Mouse (Mus musculus) stomach, postnatal 0 days (tissue): ENCODE measurements around the gene Notch1. TPM values are rescaled to one million over a fixed set of nuclear protein-coding genes. Genes with fewer than 3 reads are reported as not detected.

Experiments used
- ATAC-seq: fragments of 200-750 bp; cut with Nextera tagmentation; 2 replicates; pipeline ENCODE4 v1.8.0; 2017; ENCODE audit not compliant: low FRiP score, low TSS enrichment
- DNase-seq: peaks from one replicate; pipeline ENCODE4 v3.0.0-alpha.2; 2016; ENCODE audit warnings: low spot score
- H3K27ac ChIP-seq: fragments of 300-500 bp; sonication (generic); replicated peaks from 2 replicates; pipeline ENCODE4 v1.5.1; 2014; ENCODE audit warnings: mild to moderate bottlenecking, control low read depth
- H3K27me3 ChIP-seq: fragments of 300-500 bp; sonication (generic); 2 replicates; pipeline ENCODE4 v1.6.1; 2014; ENCODE audit warnings: low read length; ENCODE audit not compliant: control insufficient read depth, insufficient read depth
- H3K36me3 ChIP-seq: fragments of 300-500 bp; sonication (generic); 2 replicates; pipeline ENCODE4 v1.6.1; 2014; ENCODE audit warnings: low read length, mixed read lengths; ENCODE audit not compliant: control insufficient read depth, insufficient read depth
- H3K4me1 ChIP-seq: fragments of 300-500 bp; sonication (generic); replicated peaks from 2 replicates; pipeline ENCODE4 v1.6.1; 2014; ENCODE audit warnings: antibody characterized with exemption; ENCODE audit not compliant: control insufficient read depth, insufficient read depth
- H3K4me2 ChIP-seq: fragments of 300-500 bp; sonication (generic); replicated peaks from 2 replicates; pipeline ENCODE4 v1.6.1; 2014; ENCODE audit warnings: low read depth, mild to moderate bottlenecking, control low read depth, moderate library complexity
- H3K4me3 ChIP-seq: fragments of 300-500 bp; sonication (generic); 2 replicates; pipeline ENCODE4 v1.5.1; 2014; ENCODE audit warnings: low read depth, low read length, control low read depth
- H3K9ac ChIP-seq: fragments of 300-500 bp; sonication (generic); 2 replicates; pipeline ENCODE4 v1.6.1; 2014; ENCODE audit warnings: mild to moderate bottlenecking, low read length, control low read depth, mixed read lengths
- H3K9me3 ChIP-seq: fragments of 300-500 bp; sonication (generic); 2 replicates; pipeline ENCODE4 v1.6.1; 2016; ENCODE audit warnings: low read length; ENCODE audit not compliant: control insufficient read depth
- CTCF ChIP-seq: IDR thresholded peaks from 2 replicates; pipeline ENCODE4 v1.5.1; 2016; ENCODE audit warnings: antibody characterized with exemption, low read depth, mild to moderate bottlenecking, moderate library complexity
- EP300 ChIP-seq: optimal IDR thresholded peaks from 2 replicates; pipeline ENCODE3; 2016; ENCODE audit warnings: antibody characterized with exemption
- WGBS: fragments of 180-500 bp; shearing (Covaris S2); extraction: QIAGEN DNeasy Blood & Tissue Kit; methylation state at CpG from one replicate; pipeline ENCODE4 v1.1.7; 2014; 5-methylcytosine and 5-hydroxymethylcytosine counted together
- polyA plus RNA-seq: library from polyadenylated mRNA; unstranded; fragments of >200 nt; fragmentation: Nextera tagmentation; extraction: Ambion mirVana; gene quantifications from 2 replicates; pipeline ENCODE4 v1.2.1, GENCODE M21; 2015

The Notch1 gene
- polyA plus RNA-seq, 1 experiment from 2014 or later: 4.8 TPM

DNA sequence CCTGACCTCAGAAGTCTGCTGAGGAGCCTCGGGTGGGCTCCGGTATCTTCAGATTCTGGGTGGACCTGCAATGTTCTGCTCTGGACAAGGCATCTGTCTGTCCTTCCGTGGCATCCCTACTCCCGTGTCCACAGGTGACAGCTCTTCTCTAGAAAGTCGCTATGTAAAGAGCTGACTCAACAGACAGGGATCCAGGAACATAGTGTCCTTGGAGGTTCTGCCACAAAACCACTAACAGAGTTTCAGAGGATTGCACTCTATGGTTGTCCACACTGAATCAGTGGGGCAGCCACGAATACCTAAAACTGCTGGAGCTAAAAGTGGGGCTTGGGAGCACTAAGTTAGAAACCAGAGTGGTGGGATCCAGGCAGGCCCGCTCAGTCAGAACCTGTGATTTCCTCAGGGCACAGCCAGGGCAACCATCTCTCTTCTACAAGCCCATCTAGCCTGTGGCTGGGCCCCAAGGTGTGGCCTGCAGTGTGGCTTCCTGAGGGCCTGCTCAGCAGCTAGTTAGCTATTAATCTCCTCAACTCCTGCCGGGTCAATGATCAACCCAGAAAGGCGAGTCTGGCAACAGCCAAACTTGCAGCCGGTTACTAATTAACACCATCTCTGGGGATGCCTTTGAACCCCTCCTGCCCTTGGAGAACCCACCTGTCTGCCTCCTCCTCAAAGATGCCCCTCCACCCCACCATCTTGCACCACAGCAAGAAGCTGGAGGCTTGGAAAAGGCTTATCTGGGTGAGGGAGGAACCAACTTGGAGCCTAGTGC lies 34.6 kb downstream of the Notch1 start:
- WGBS: 55% methylated on average over 10 of the region's 10 CpGs
- Histone ChIP-seq H3K27me3 (no peaks in the 10 kb centered on the region), H3K36me3 (peaks cover 29% of the 10 kb centered on the region), H3K9ac (no peak overlapping the region), H3K4me2 (no peak overlapping the region), H3K4me1 (peaks cover 9% of the 10 kb centered on the region), H3K9me3 (no peaks in the 10 kb centered on the region), H3K27ac (peak overlapping the region; percentile 76), H3K4me3 (no peak overlapping the region)
- DNase-seq (peak; percentile 87), ATAC-seq (peak; percentile 84)
- TF ChIP-seq CTCF (no peak), EP300 (no peak)

GRCm38 (mm10) chr2:26480911-26481310 lies 35.6 kb downstream of the Notch1 start:
- H3K9ac ChIP-seq: no peak overlapping the region
- DNase-seq (no peak), ATAC-seq (no peak)
- peaks cover 32% of the 10 kb centered on the region for H3K36me3 ChIP-seq
- TF ChIP-seq EP300 (no peak), CTCF (no peak)
- H3K4me2 ChIP-seq: no peak overlapping the region
- peaks cover 5% of the 10 kb centered on the region; the same call in 1 of the 2 replicates for H3K4me1 ChIP-seq
- H3K4me3 ChIP-seq: no peak overlapping the region
- 88% methylated on average over 12 of the region's 12 CpGs for WGBS
- no peaks in the 10 kb centered on the region for H3K9me3 ChIP-seq
- H3K27me3 ChIP-seq: no peaks in the 10 kb centered on the region
- H3K27ac ChIP-seq: no peak overlapping the region

GRCm38 (mm10) chr2:26478685-26479205 lies 37.7 kb downstream of the Notch1 start:
- H3K27me3 ChIP-seq: no peaks in the 10 kb centered on the region
- H3K9ac ChIP-seq: no peak overlapping the region
- H3K4me1 ChIP-seq: peaks cover 5% of the 10 kb centered on the region; the same call in 1 of the 2 replicates
- DNase-seq (no peak), ATAC-seq (no peak)
- no peak overlapping the region for H3K4me2 ChIP-seq
- TF ChIP-seq EP300: no peak
- no peak for TF ChIP-seq CTCF
- 88% methylated on average over 2 of the region's 2 CpGs for WGBS
- peaks cover 38% of the 10 kb centered on the region for H3K36me3 ChIP-seq
- no peak overlapping the region for H3K4me3 ChIP-seq
- H3K27ac ChIP-seq: no peak overlapping the region
- H3K9me3 ChIP-seq: no peaks in the 10 kb centered on the region

GRCm38 (mm10) chr2:26477911-26478310 lies 38.6 kb downstream of the Notch1 start:
- 93% methylated on average over 7 of the region's 7 CpGs for WGBS
- Histone ChIP-seq H3K36me3 (peaks cover 42% of the 10 kb centered on the region), H3K4me1 (peaks cover under 1% of the 10 kb centered on the region; the same call in 1 of the 2 replicates), H3K4me3 (no peak overlapping the region), H3K27ac (no peak overlapping the region), H3K9me3 (no peaks in the 10 kb centered on the region), H3K4me2 (no peak overlapping the region), H3K9ac (no peak overlapping the region), H3K27me3 (no peaks in the 10 kb centered on the region)
- TF ChIP-seq CTCF (no peak), EP300 (no peak)
- DNase-seq: no peak
- no peak for ATAC-seq

DNA sequence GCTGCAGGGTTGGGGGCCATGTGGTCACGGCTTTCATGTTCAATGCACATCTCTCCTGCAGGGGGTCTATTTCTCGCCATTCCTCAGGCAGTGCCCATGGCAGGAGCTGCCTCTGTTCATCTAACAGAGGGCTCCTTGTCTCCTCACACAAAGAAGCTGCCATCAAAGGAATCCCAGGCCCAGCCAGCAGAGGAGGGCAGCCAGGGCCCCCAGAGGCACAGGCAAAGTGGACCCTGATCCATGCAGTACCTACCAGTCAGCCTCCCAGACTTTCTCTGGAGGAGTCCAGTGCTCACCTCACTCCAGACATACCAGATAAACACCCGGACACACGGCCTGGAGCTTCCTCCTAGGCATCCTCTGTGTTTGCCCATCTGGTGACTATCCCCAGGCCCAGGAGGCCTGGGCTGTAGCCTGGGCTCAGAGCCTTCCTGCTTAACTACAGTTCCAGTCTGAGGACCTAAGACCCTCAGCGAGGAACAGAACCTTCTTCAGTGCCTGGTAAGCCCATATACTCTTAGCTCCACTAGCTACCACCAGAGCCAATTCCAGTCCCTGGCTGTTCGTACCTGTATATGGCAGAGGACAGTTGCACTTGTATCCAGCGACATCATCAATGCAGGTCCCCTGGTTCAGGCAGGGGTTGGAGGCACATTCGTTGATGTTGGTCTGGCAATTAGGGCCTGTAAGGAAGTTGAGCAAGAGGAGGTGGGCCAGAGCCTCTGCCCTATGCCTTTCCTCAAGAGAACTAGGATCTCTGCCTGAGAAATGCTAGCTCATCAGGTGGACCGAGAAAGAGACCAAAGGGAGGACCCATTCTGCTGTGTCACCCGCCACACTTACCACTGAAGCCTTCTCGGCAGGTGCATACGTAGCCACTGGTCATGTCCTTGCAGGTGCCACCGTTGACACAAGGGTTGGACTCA lies 40.7 kb downstream of the Notch1 start:
- peak; percentile 62 for ATAC-seq

More for the DNA sequence above, 40.7 kb downstream of the Notch1 start:
- Histone ChIP-seq H3K9me3 (no peaks in the 10 kb centered on the region), H3K4me3 (no peak overlapping the region), H3K27me3 (no peaks in the 10 kb centered on the region), H3K4me1 (no peaks in the 10 kb centered on the region), H3K9ac (0 out of 2 replicates have a peak overlapping the region, but pooled peaks have one; percentile 13), H3K27ac (peak overlapping the region; percentile 70), H3K36me3 (peaks cover 46% of the 10 kb centered on the region), H3K4me2 (no peak overlapping the region)
- no peak for DNase-seq
- WGBS: 71% methylated on average over 13 of the region's 13 CpGs
- TF ChIP-seq CTCF: 0 out of 2 replicates have a peak, but pooled peaks have one; percentile 2
- TF ChIP-seq EP300: no peak
